ENCODE assay signal across 9 mouse cellular contexts in the genomic region with DNA sequence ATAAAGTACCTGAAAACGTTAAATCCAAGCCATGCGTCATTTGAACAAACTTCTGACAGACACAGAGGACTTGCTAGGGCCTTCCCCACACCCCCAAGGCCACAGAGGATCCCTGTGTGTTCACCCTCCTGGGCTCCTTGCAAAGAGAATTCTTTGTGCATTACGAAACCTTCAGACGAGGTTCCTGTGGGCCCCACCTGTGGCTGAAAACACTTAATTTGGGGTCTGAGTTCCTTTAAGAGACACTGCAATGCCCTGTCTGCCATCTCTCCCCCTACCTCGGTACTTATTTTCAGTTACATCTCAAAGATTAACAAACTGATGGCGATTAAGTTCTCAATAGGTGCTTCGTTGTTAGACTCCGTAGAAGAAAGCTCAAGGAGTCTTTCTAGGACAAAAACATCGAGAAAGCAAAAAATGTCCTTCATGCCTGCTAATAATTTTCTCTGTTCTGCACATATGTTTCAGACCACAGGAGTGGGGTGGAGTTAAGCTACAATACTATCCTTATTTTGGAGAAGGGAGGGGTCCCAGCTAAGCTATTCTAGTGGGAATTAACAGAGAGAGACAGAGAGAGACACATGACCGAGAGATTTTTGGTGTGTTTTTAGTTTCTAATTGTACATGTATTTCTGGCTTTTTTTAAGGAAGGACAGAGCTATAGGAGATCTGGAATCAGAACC.
DNase-seq lines count a peak whose midpoint lies in the region; ATAC-seq and TF ChIP-seq lines count a peak whose summit lies in the region.
"Had no signal": no experiment of that assay in that cellular context is flagged by ENCODE, and none has a peak within 500 bp of the region (broad histone marks: within the 10 kb centered on the region; RNA-seq: fewer than 3 reads in every experiment).

No protein-coding gene starts in this region.

- no peak overlapping the region for H3K27ac ChIP-seq in heart, embryonic 12.5 days (ENCODE audit: poor library complexity, severe bottlenecking)
- H3K27ac ChIP-seq in cortical plate, adult 2 months (ENCODE audit: insufficient read depth, low read length): no peak overlapping the region
- peak overlapping the region; percentile 79 for H3K27ac ChIP-seq in hindbrain, embryonic 12.5 days
- peak overlapping the region; percentile 49 for H3K27ac ChIP-seq in midbrain, embryonic 12.5 days (replicated peaks)

- no peak for DNase-seq in heart, postnatal 14 days
- no peak for DNase-seq in right cerebral cortex, postnatal 14 days
- DNase-seq in cerebellum, adult 9-10 months: no peak

- no peaks in the 10 kb centered on the region for H3K36me3 ChIP-seq in heart, embryonic 12.5 days
- H3K36me3 ChIP-seq in hindbrain, embryonic 12.5 days: no peaks in the 10 kb centered on the region
- H3K36me3 ChIP-seq in midbrain, embryonic 12.5 days: no peaks in the 10 kb centered on the region
- H3K36me3 ChIP-seq: G1E had no signal

- TF ChIP-seq CTCF in cortical plate, adult 2 months (IDR thresholded peaks at IDR 0.05; ENCODE audit: extremely low read depth, insufficient read depth, low read length): no peak

- H3K27me3 ChIP-seq in heart, embryonic 12.5 days (replicated peaks): no peaks in the 10 kb centered on the region; the same call in 1 of the 2 replicates
- no peaks in the 10 kb centered on the region for H3K27me3 ChIP-seq in hindbrain, embryonic 12.5 days
- no peaks in the 10 kb centered on the region for H3K27me3 ChIP-seq in midbrain, embryonic 12.5 days

- 8% methylated on average over 10 of the region's 10 CpGs for WGBS in heart, embryonic 12.5 days
- WGBS in hindbrain, embryonic 12.5 days: 15% methylated on average over 10 of the region's 10 CpGs
- 6% methylated on average over 10 of the region's 10 CpGs for WGBS in midbrain, embryonic 12.5 days

- TF ChIP-seq POLR2A in cortical plate, adult 2 months (IDR thresholded peaks at IDR 0.05; ENCODE audit: extremely low read depth, insufficient read depth, low read length): no peak

- H3K9ac ChIP-seq in heart, embryonic 12.5 days: no peak overlapping the region
- H3K9ac ChIP-seq in hindbrain, embryonic 12.5 days: 0 out of 2 replicates have a peak overlapping the region, but pooled peaks have one; percentile 23
- H3K9ac ChIP-seq in midbrain, embryonic 12.5 days (replicated peaks): no peak overlapping the region

- H3K9me3 ChIP-seq in heart, embryonic 12.5 days (replicated peaks): 0 out of 2 replicates have a peak, but pooled peaks cover 5% of the 10 kb centered on the region
- no peaks in the 10 kb centered on the region for H3K9me3 ChIP-seq in hindbrain, embryonic 12.5 days (replicated peaks)
- H3K9me3 ChIP-seq in midbrain, embryonic 12.5 days: no peaks in the 10 kb centered on the region

- intact Hi-C loops in heart, postnatal 14 days (cut with DNase I): loop anchor here (2.0 kb wide), 1 partner anchor 208 kb away; no protein-coding TSS in a partner anchor

- peak overlapping the region; percentile 81 for H3K4me2 ChIP-seq in heart, embryonic 12.5 days
- H3K4me2 ChIP-seq in hindbrain, embryonic 12.5 days (replicated peaks): peak overlapping the region; percentile 56
- H3K4me2 ChIP-seq in midbrain, embryonic 12.5 days (replicated peaks): peak overlapping the region; percentile 52

- no peak for ATAC-seq in heart, embryonic 12.5 days (ENCODE audit: insufficient number of reproducible peaks, low FRiP score)
- peak; percentile 38 for ATAC-seq in hindbrain, embryonic 12.5 days (ENCODE audit: low FRiP score)
- peak; percentile 42 for ATAC-seq in midbrain, embryonic 12.5 days (ENCODE audit: low FRiP score, low read depth)
- no peak for ATAC-seq in erythroblast, adult 5-6 weeks (replicated peaks; ENCODE audit: low FRiP score, poor library complexity, severe bottlenecking)

- H3K4me3 ChIP-seq in heart, embryonic 12.5 days: peak overlapping the region; percentile 43
- H3K4me3 ChIP-seq in cortical plate, adult 2 months (ENCODE audit: insufficient read depth, low read length): peak overlapping the region; percentile 17; the same call in 1 of the 2 replicates
- H3K4me3 ChIP-seq in hindbrain, embryonic 12.5 days: peak overlapping the region; percentile 22; the same call in 1 of the 2 replicates
- H3K4me3 ChIP-seq in midbrain, embryonic 12.5 days: peak overlapping the region; percentile 28

- peaks cover 15% of the 10 kb centered on the region for H3K4me1 ChIP-seq in heart, embryonic 12.5 days (replicated peaks)
- peaks cover 1% of the 10 kb centered on the region; the same call in 1 of the 2 replicates for H3K4me1 ChIP-seq in cortical plate, adult 2 months (ENCODE audit: control insufficient read depth, insufficient read depth, low read length)
- peaks cover 30% of the 10 kb centered on the region for H3K4me1 ChIP-seq in hindbrain, embryonic 12.5 days
- peaks cover 25% of the 10 kb centered on the region for H3K4me1 ChIP-seq in midbrain, embryonic 12.5 days

Comparison
In these comparisons a context has a peak if more than half of its experiments do, and no peak if none do; other contexts are left out.
1. ATAC-seq: peak in hindbrain, embryonic 12.5 days (single experiment) and midbrain, embryonic 12.5 days (single experiment); none in heart, embryonic 12.5 days (single experiment) and erythroblast, adult 5-6 weeks (single experiment).
2. H3K27ac ChIP-seq: peak in hindbrain, embryonic 12.5 days (single experiment) and midbrain, embryonic 12.5 days (single experiment); none in heart, embryonic 12.5 days (single experiment) and cortical plate, adult 2 months (single experiment).
3. Peak in every context shown above with its lines, with median percentiles within 50 percentile points of each other: H3K4me2 ChIP-seq and H3K4me3 ChIP-seq.